Mouse (Mus musculus) frontal cortex, postnatal 10 days (tissue): ENCODE data around the gene Ppp1r16b.

ENCODE experiments used
- DNase-seq, 2 experiments: peaks; one replicate each; pipeline ENCODE4 v3.0.0; 2022; ENCODE audit warnings: low spot score in 2 of 2, mixed read lengths in 1 of 2

Ppp1r16b gene

DNA sequence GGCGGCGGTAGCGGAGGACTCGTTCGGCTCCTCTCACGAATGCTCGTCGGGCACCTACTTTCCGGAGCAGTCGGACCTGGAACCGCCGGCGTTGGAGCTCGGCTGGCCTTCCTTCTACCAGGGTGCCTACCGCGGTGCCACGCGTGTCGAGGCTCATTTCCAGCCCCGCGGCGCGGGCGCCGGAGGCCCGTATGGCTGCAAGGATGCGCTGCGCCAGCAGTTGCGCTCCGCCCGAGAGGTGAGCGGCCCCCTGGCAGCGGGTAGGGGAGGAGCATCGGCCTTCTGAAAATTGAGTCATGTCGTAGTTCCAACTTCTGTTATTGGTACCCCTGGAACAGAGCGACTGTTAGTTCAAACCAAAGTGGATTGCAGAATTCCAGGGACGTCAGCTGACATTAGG, 103.2 kb downstream of the Ppp1r16b start:
- DNase-seq: no peak

DNA sequence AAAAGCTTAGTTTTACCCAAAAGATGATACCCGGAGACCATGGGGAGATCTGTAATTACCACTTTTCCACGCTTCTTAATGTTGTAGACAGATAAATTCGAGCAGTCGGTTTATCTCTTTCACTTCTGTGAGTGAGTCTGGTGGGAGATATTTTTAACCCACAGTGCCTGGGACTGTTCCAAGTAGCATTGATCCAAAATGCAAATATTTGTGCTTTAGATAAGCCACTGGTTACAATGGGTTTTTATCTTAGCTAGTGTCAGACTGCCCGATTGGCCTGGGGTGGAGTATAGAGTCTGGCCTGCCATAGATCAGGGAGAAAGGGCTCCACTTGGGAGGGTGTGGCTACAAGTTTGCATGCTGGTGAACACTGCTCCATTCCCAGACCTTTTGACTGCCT, 103.6 kb downstream of the Ppp1r16b start:
- no peak for DNase-seq

DNA sequence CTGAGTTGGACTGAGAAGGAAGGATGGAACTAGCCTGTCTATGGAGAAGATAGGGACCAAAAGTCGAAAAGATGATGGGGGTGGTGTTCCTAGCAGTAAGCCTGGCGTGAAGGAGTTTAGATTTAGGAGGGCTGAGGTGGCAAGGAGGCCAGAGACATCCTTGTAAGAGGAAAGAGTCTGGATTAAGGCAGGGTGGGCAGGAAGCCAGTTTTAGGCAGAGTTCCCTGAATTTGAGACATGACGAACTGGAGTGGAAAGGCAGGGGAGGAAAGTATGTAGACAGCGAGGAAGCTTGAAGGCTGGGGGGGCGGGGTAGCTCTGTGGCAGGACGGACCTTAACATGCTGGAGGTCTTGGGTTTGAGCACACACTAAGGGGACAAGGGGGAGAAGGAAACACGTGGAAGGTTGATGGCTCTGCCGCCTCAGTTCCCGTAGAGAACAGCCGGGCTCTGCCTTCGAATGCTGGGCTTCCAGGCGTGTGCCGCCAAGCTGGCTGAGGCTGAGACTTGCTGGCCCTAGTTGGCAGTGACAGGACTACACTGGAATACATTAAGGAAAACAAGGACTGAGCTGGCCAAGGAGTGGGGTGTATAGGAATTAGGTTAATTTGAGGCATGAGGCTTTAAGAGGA, 105.0 kb downstream of the Ppp1r16b start:
- no peak for DNase-seq

DNA sequence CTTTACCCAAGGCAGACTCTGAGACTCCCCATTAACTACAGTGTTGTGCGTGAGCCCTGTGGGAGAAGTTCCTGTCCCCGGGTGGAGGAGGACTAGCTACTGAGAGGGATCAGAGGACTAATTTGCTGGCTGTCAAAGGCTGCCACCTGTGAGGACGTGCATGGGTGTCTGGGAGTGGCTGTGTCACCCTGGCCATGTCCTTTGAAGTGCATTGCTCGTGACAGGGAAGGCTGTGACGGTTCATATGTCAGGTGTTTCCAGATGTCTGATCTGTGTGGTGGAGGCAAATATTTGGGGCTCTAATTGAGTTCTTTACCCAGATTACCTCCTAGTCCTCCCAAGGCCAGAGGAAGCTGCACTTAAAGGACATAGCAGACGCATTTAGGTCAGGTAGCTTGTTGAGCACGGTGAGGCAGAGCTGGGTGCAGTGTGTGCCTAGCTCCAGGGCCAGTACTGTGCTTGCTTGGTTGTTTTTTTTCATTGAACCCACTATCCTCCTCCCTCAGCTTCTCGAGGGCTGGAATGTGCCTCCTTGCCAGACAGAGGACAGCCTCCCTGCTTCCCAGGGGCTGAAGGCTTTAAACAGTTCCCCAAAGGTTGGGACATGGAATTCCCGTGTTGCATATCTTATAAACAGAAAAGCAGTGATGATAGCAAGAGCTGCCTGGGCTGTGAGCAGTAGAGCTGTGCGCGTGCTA, 106.0 kb downstream of the Ppp1r16b start:
- DNase-seq: no peak

DNA sequence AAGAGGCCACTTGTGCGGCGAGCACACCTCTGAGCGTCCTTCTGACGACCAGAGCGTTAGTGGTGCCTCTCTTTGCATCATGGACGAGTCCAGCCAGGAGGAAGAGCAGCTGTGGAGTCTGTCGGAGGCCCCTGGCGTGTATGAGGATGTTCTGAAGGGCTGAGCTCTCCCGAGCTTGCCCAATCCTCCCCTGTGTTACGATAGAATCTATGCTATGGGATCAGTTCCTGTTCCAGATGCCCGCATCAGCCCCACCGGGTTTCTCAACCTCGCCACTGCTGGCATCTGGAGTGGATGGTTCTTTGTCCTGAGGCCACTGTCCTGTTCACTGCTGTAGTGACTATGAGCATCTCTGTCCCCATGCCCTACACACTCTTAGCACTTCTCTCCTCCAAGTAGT, 107.6 kb downstream of the Ppp1r16b start:
- DNase-seq: no peak

DNA sequence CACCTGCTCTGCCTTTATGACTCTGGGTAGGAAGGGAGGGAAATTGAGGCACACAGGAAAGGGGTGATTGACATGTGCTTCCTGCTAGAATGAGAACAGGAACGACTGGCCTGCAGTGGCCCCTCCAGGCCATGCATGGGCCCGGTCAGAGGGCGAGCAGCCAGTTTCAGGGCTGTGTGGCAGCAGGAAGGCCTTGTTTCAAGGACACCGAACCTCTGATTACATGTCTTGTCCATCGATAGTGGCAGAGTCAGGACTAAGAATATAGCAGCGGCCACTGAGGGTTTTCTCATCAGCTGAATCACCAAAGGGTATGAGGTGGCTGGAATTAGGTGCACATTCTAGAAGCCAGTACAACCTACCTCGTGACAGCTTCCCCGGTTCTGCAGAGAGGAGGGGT, 109.7 kb downstream of the Ppp1r16b start:
- DNase-seq: no peak

DNA sequence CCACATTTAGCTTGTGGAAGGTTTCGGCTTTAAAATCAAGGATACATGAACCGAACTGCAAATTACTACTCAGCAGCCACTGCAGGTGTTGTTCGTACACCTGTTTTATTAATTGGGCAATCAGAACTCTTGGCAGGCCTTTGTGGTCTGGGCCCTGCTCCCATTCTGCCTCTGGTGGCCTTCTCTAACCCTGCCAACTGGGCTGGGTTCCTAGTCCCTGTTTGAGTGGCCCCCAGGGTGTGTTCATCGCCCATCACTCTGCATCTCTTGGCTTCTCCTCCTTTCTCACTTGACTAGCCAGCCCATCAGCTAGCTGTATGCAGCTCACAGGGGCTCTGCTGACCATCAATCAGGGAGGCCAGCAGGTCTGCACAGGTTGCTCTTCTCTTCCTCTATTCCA, 111.5 kb downstream of the Ppp1r16b start:
- DNase-seq: no peak

DNA sequence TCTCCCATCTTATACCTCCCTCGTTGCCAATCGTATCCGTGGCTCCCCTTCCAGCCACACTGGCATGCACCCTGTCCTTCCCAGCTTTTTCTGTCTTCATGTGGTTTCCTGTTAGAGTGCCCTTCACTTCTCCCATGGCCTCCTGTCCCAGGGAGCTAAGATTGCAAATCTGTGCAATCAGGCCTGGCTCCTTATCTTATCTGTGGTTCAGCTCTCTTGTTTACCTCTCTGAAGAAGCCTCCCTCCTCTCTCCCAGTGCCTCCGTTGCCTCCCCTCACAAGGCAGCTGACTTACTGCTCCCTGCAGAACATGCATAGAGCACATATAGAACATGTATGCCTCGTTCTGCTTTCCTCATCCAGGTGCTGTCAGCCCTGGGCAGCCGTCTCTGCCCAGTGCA, 112.3 kb downstream of the Ppp1r16b start:
- DNase-seq: no peak

DNA sequence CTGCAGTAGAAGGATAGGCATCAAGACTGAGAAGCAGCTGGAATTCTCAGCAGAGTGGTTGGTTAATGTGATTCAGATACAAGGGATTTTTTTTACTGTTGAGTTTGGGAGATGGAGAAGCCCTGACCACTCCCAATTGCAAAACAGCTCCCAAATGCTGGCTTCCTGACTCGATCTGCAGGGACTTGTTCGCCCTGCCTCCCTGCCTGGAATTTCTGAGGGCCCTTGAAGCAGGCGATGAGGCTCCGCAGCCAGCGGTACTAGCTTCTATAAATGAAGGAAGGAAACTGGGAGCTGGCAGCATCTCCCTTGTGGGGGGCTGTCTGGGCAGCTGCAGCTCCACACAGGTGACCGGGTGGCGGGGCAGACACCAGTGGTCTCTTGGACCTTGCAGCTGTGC, 113.2 kb downstream of the Ppp1r16b start:
- no peak for DNase-seq

DNA sequence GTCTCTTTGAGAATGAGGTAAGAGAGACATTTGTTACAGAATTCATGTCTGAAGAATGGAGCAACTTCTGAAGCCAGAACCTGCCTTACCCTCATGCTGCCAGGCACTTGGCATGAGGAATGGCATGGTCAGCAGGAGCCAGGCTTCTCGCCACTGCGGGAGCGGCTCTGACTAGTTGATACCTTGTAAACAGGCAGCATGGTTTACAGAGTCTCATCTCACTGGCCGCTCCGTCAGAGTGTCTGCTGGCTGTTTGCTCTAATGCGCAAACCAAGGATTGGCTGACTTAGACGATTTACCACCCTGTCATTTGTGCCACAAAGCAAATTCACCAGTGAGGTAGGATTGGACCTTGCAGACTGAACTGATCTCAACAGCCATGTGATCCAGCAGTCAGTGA, 115.9 kb downstream of the Ppp1r16b start:
- no peak for DNase-seq

DNA sequence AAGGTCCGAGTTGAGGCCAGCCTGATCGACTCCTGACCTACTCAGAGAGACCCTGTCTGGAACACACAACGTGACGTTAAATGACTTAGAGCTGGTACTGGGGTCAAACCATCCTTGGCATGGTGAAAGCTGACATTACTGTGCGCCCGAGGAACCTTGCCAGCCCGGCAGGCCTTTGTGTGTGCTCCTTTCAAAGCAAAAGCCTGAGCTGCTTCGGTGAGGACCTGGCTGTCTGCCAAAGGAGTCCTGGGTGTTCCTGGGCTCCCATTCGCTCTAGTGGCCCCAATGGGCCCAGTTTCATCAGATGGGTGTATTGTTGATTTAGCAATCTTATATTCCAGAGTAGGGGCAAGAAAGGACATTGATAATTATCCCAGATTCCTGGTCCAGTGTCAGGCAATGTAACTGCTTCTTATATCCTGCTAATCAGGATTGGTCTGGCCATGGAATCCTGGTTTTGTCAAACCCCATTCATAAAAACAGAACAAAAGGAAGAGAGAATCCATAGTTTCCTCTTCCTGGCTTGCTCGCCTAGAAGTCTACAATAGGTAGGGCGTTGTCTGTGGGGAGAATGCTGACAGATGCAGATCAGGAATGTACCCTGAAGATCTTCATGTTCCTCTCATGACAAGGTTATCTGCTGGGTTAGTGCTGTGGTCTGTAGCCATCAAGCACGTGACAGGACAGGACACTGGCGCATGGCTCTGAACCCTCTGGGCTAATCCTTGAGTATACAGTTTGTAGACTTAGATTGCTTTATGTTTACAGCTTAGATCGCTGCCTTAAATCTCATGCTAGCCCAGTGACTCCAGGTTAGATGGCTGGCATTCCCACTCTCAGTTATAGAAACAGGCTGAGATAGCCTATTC, 122.0 kb downstream of the Ppp1r16b start:
- no peak for DNase-seq

DNA sequence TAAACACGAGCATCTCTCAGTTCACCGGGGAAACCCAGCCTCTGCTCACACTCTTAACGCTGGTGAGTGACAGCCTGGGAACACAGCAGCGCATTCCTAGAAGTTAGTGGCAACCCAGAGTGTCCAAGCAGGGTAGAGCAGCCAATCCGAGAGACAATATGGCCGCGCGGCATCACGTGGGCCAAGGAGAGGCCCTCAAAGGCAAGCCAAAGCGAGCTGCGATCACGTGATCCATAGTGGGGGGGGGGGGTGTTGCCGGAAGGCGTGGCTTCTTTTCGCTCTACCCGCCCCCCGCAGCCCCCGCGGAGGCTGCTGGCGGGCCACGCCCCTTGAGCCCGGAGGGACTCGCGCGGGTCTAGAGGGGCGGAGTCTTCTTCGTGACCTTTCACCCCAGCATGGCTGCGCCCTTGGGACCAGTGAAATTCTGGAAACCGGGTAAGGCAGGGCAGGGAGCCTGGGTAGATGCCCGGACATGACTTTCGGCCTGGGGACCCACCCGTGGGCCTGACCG, 129.4 kb downstream of the Ppp1r16b start, which contains the start of gene Dhx35:
Dhx35 (plus strand) TSS at position 314 of the 511 bp plus-strand sequence.
- DNase-seq: peak; percentile 92 to 93

DNA sequence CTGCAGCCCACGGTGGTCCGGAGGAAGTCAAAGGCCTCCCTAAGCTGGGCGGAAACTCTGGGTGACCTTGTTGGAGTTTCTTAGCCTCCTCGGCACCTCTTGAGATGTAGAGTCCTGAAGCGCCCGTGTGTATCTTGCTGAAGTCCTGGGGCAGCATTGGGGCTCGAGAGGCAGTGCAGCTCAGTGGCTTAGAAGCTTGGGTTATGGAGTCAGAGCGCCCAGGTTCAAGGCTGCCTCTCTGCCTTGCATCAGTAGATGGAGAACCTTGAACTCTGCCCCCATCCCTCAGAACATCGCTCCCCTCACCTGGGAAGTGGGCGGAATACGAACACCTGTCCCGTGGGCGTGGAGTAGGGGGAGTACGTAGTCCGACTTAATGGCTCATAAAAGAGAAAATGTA, 129.8 kb downstream of the Ppp1r16b start:
- peak in 1 of 2 experiments; percentile 22 for DNase-seq

DNA sequence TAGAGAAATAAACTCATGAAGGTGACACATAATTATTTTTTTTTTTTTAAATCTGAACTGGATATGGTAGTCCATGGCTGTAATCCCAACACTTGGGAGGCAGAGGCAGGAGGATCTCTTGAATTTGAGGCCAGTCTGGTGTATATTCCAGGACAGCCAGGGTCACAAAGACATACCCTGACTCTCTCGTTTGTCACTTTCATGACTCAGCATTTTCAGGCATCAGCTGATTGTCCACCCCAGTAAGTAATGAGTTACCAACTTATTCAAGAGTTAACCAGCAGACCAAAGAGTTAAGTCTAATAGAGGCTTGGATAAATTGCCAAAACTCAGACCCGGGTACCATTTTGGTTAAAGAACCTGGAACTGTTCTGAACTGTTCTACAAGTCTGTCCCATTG, 130.7 kb downstream of the Ppp1r16b start:
- DNase-seq: no peak

DNA sequence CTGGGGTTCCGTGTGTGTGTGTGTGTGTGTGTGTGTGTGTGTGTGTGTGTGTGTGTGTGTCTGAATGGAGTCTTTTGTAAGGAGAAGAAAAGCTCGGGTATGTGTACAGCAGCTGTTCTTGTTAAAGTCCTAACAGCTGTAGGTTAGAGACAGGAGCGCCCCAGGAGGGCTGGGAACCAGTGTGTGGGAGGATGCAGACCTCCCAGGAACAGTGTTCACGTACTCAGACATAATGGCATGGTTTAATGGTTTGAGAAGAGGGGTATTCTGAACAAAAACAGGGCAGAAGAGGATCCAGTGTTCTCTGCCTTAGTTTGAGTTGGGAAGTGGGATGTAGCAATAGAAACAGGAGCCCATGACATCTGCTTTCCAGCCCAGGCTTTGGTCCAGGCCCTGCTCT, 134.1 kb downstream of the Ppp1r16b start:
- no peak for DNase-seq

DNA sequence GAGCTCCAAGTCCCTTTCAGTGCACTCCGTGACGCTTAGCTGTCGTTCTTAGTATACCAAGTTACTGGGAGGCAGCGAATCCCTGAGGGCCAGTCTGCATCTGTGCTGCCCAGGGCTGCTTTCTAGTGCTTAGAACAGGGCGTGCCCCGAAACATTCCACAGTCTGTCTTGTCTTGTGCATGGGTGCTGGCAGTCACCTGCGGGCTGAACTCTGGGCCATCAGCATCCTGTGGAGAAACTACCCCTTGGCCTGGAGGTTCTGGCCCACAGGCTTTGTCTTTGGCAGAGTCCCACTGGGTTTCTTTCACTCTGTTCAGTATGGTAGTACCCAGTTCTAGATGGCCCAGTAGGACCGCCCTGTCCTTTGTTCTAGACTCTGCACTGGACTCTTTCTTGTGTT, 135.6 kb downstream of the Ppp1r16b start:
- no peak for DNase-seq

DNA sequence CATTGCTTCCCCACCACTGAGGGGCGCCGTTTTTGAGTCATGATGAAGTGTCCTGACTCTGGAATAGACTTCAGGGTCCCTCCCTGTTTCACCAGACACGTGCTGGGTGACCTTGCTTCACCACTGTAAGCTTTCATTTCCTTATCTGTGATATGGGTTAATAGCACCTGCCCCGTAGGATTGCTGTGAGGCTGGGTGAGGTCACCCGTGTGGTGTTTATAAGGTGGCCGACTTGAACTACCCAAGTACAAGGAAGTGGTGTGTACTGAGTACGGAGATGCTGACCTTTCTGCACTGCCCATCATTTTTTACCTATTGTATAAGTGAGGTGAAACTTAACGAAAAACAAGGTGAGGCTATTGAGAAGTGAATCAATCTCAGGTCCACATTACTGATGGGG, 138.4 kb downstream of the Ppp1r16b start:
- DNase-seq: no peak

DNA sequence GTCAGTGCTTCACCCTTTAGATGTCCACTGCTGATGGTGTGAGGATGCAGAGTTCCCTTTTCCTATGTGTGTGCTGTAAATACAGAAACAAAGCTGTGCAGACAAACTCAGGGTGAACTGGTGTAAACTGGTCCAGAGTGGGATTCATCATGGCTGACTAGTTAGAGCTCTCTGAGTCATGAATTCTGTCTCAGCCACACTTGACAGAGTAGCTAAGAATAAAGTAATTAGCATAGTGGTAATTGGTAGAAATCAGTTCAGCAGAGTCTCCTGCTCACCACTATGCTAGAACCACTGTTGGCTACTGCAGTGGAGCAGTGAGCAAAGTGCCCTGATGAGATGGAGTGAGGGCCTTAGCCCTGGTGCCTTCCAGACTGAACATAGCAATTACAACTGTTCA, 150.5 kb downstream of the Ppp1r16b start:
- no peak for DNase-seq
